Mouse (Mus musculus) T-cell, adult 66 days (primary cell): ENCODE measurements around the gene Zfp790. TPM values are rescaled to one million over a fixed set of nuclear protein-coding genes. Genes with fewer than 3 reads are reported as not detected.

ENCODE experiments used
- total RNA-seq, 2 experiments: library from RNA; stranded (reverse); gene quantifications; 3 replicates in 1 of 2; 4 replicates in 1 of 2; pipeline ENCODE4 v1.2.4; 2023

Zfp790 gene
- total RNA-seq = 10 to 100 TPM; 13.3 to 13.8 TPM

DNA sequence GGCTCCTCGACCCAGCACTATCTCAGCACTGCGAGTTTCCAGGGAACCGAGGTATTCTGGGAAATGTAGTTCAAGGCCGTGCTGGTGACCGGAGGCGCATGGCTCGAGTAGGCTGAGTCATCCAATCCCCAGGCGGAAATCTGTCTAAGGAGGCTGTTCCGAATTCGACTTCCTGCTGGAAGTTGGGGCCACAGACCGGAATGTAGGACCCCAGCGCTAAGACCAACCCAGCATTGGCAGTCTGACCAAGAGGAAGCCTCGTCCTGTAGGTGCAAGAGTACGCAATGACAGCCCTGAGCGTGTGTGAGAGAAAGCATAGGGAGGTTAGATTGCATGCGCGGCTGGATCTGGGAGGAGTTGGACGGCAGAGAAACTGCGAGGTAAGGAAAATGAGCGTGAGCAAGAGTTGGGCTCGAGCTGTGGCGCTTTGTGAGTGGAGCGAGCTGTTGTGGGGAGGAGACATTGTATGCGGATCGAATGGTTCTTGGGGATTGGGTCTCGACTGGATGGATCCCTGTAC, at the start of gene Zfp790:
Gene Zfp790, plus strand, starts transcription at position 205 of the 520 bp plus-strand sequence.

GRCm38 (mm10) chr7:29768090-29768900, 47.6 kb upstream of the Zfp790 start, which contains the start of gene Zfp84:
TSS of gene Zfp84 (plus strand) at chr7:29768552.

DNA sequence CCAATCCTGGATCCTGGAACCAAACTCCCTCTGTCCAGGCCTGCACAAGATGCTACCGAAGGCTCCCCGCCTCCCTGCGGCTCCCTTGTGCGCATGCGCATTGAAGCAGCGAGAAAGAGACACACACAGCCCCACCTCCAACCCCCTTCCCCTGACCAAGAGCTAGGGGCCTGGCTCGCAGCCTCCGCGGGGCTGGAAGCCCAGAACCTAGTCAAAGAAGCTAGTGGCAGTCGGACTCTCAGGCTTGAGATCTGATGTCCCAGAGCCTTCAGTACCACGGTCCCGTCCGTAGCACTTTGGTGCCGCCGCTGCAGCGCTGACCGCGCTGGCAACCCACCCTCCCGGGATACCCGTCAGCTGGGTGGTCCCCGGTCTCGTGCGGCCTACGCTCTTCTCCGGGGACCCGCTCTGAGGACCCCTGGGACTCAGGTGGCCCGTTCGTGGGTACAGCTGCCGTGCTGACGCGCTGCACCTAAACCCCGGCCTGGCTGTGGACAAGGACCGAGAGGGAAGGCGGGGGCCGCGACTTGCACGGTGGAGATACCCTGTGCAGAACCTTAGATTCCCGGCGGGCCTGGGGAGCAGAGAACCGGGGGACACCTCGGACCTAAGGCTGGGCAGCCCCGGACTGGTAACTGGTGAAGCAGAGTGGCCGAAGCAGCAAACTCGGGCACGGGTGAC, 31.9 kb upstream of the Zfp790 start, which contains the start of gene Zfp30:
Gene Zfp30, plus strand, starts transcription at position 128 of the 681 bp plus-strand sequence.

GRCm38 (mm10) chr7:29853219-29853842, 37.4 kb downstream of the Zfp790 start, which contains the start of gene Zfp940:
TSS of gene Zfp940 (minus strand) at chr7:29853669.

DNA sequence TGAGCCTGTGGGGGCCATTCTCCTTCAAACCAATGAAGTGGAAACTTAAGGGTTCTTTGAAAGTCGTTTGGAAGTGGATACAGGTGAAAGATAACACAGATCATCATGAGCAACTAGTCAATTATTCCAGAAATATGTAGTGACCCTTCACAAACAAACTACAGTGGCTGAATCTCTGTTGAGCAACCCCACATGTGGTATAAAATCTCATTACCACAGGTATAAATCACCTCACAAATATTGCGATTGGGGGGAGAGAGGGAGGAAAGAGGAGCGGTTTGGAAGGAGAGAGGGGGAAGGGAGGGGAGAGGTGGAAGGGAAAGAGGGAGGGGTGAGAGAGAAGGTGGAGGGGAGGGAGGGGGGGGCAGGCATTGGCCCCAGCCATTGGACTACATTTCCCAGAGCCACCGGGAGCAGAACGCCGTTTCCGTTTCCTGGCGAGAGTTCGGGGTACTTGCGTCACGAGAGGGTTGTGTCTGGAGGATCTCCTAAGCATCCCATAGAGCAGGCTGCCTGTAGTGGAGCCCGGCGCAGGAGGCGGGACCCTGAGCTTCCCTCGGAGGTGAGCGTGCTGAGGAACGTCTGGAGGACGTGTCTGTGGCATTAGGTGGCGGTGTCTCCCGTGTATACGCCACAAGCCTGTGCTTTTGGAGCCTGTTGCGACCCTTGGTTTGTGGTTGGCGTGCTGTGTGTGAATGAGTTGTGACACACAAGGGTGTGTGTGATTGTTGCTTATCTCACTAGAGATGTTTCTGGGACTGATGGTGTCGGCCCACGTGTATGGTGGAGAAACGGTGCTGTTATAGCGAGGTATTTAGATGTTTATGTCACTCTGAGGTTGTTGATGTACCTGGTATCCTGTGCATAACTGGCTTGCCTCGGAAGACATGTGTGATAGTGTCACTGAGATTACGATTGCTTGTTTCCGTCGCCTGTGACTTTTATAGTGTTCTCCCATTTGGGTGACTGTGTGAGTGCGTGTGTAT, 43.9 kb downstream of the Zfp790 start, which contains the start of gene Zfp420:
Gene Zfp420, plus strand, starts transcription at position 448 of the 986 bp plus-strand sequence.

Other genes with a start within 250 kb of the Zfp790 start
- gene Catsperg2, start 89.1 kb upstream of the Zfp790 start, total RNA-seq = not detected
- gene Zfp84, start 47.6 kb upstream of the Zfp790 start, total RNA-seq = 10 to 100 TPM; 18.2 to 21.5 TPM
- gene Zfp30, start 32.1 kb upstream of the Zfp790 start, total RNA-seq = 1 to 10 TPM; 1.2 to 1.5 TPM
- gene Zfp940, start 37.6 kb downstream of the Zfp790 start, total RNA-seq = 1 to 10 TPM; 6.9 to 7.2 TPM
- gene Zfp420, start 43.9 kb downstream of the Zfp790 start, total RNA-seq = 10 to 100 TPM; 21.1 to 23.9 TPM
- gene Zfp27, start 90.5 kb downstream of the Zfp790 start, total RNA-seq = 10 to 100 TPM in 1 of 2 experiments, 1 to 10 TPM in 1; 8.1 to 10.1 TPM
- gene Zfp383, start 92.1 kb downstream of the Zfp790 start, total RNA-seq = 1 to 10 TPM; 3.5 to 4.1 TPM
- gene Zfp74, start 138.0 kb downstream of the Zfp790 start, total RNA-seq = 10 to 100 TPM; 12.8 to 14.0 TPM
- gene Zfp568, start 167.8 kb downstream of the Zfp790 start, total RNA-seq = 10 to 100 TPM; 20.8 to 22.1 TPM
- 1 to 10 TPM; 5.5 to 6.3 TPM for gene Zfp14, start 235.3 kb downstream of the Zfp790 start, total RNA-seq